Comparison of ENCODE assay signal across 11 mouse cellular contexts in the genomic region with DNA sequence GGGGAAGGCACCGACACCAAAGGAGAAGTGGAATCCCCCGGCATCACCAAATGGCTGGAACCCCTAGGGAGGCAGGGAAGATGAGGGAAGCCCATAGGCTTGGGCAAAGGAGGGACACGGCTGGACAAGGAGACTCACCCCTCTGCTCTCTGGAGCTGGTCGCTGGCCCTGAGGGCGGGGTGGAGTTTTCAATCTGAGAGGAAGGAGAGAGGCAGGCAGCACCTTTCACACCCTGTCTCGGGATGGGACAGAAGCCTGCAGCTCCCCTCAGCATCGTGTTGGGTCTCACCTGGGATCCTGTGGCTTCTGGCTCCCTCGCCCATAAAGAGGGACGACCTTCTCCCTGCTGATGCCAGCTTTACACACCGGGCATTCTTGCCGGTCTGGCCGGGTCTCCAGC. TPM values are rescaled to one million over a fixed set of nuclear protein-coding genes. Genes with fewer than 3 reads are reported as not detected.
DNase-seq lines count a peak whose midpoint lies in the region; ATAC-seq and TF ChIP-seq lines count a peak whose summit lies in the region.
"Had no signal": no experiment of that assay in that cellular context is flagged by ENCODE, and none has a peak within 500 bp of the region (broad histone marks: within the 10 kb centered on the region; RNA-seq: fewer than 3 reads in every experiment).

No protein-coding gene starts in this region.

- no peak overlapping the region for H3K27ac ChIP-seq in heart, embryonic 15.5 days
- no peak overlapping the region for H3K27ac ChIP-seq in stomach, embryonic 14.5 days (ENCODE audit: low read length)
- no peak overlapping the region for H3K27ac ChIP-seq in stomach, postnatal 0 days (replicated peaks)
- no peak overlapping the region for H3K27ac ChIP-seq in intestine, embryonic 16.5 days (ENCODE audit: low read length)
- no peak overlapping the region for H3K27ac ChIP-seq in neural tube, embryonic 14.5 days (ENCODE audit: low read depth, low read length)

- H3K4me1 ChIP-seq in heart, embryonic 15.5 days (replicated peaks), result peaks cover 48% of the 10 kb centered on the region
- H3K4me1 ChIP-seq in stomach, embryonic 14.5 days (ENCODE audit: control insufficient read depth, insufficient read depth, low read length), result peaks cover 32% of the 10 kb centered on the region
- 0 out of 2 replicates have a peak, but pooled peaks cover 3% of the 10 kb centered on the region for H3K4me1 ChIP-seq in stomach, postnatal 0 days (replicated peaks; ENCODE audit: control insufficient read depth, insufficient read depth)
- H3K4me1 ChIP-seq in intestine, embryonic 16.5 days (ENCODE audit: control insufficient read depth, insufficient read depth, low read length), result peaks cover 33% of the 10 kb centered on the region
- H3K4me1 ChIP-seq in neural tube, embryonic 14.5 days (ENCODE audit: control insufficient read depth, insufficient read depth, low read length), result peaks cover 18% of the 10 kb centered on the region

- H3K4me3 ChIP-seq in heart, embryonic 15.5 days, result 0 out of 2 replicates have a peak overlapping the region, but pooled peaks have one; percentile 66
- no peak overlapping the region for H3K4me3 ChIP-seq in stomach, embryonic 14.5 days (ENCODE audit: low read depth, low read length)
- no peak overlapping the region for H3K4me3 ChIP-seq in stomach, postnatal 0 days (ENCODE audit: low read depth, low read length)
- H3K4me3 ChIP-seq in intestine, embryonic 16.5 days (ENCODE audit: low read length), result no peak overlapping the region
- no peak overlapping the region for H3K4me3 ChIP-seq in neural tube, embryonic 14.5 days (ENCODE audit: low read depth, low read length)

- DNase-seq in heart, postnatal 10 days, result no peak
- DNase-seq in stomach, postnatal 0 days (ENCODE audit: low spot score), result no peak
- DNase-seq in MN1 (ENCODE audit: low spot score), result no peak
- DNase-seq in thymus, postnatal 0 days (ENCODE audit: low spot score), result no peak
- DNase-seq: heart, postnatal 4 days; right cerebral cortex, postnatal 4 days had no signal

- H3K9me3 ChIP-seq in heart, embryonic 15.5 days (replicated peaks), result no peaks in the 10 kb centered on the region
- no peaks in the 10 kb centered on the region for H3K9me3 ChIP-seq in stomach, embryonic 14.5 days (ENCODE audit: control insufficient read depth, low read depth, low read length)
- H3K9me3 ChIP-seq in stomach, postnatal 0 days (ENCODE audit: control insufficient read depth, low read length), result no peaks in the 10 kb centered on the region
- H3K9me3 ChIP-seq in intestine, embryonic 16.5 days (ENCODE audit: control insufficient read depth, low read length), result no peaks in the 10 kb centered on the region
- H3K9me3 ChIP-seq in neural tube, embryonic 14.5 days (ENCODE audit: control insufficient read depth, low read length), result no peaks in the 10 kb centered on the region

- intact Hi-C loops in heart, postnatal 10 days (cut with DNase I), result loop anchor here (10.0 kb wide), 1 partner anchor 477 kb away; a partner anchor contains a TSS

- no peak for TF ChIP-seq EP300 in stomach, postnatal 0 days (optimal IDR thresholded peaks at IDR 0.05)

- H3K9ac ChIP-seq in heart, embryonic 15.5 days, result 0 out of 2 replicates have a peak overlapping the region, but pooled peaks have one; percentile 84
- no peak overlapping the region; the same call in 1 of the 2 replicates for H3K9ac ChIP-seq in stomach, embryonic 14.5 days (replicated peaks; ENCODE audit: low read depth, low read length)
- H3K9ac ChIP-seq in stomach, postnatal 0 days (ENCODE audit: low read length), result no peak overlapping the region
- H3K9ac ChIP-seq in intestine, embryonic 16.5 days (ENCODE audit: low read depth, low read length), result no peak overlapping the region
- no peak overlapping the region for H3K9ac ChIP-seq in neural tube, embryonic 14.5 days (replicated peaks; ENCODE audit: low read depth, low read length)

- peak overlapping the region; percentile 81; the same call in 1 of the 2 replicates for H3K4me2 ChIP-seq in heart, embryonic 15.5 days
- 0 out of 2 replicates have a peak overlapping the region, but pooled peaks have one; percentile 90 for H3K4me2 ChIP-seq in stomach, embryonic 14.5 days (replicated peaks; ENCODE audit: low read depth, low read length)
- no peak overlapping the region for H3K4me2 ChIP-seq in stomach, postnatal 0 days (replicated peaks; ENCODE audit: low read depth)
- H3K4me2 ChIP-seq in intestine, embryonic 16.5 days (ENCODE audit: low read depth, low read length), result peak overlapping the region; percentile 66; the same call in 1 of the 2 replicates
- peak overlapping the region; percentile 89; the same call in 1 of the 2 replicates for H3K4me2 ChIP-seq in neural tube, embryonic 14.5 days (ENCODE audit: low read depth, low read length)

- 85% methylated on average over 12 of the region's 12 CpGs for WGBS in heart, embryonic 15.5 days
- 88% methylated on average over 12 of the region's 12 CpGs for WGBS in stomach, embryonic 14.5 days
- WGBS in stomach, postnatal 0 days, result 75% methylated on average over 12 of the region's 12 CpGs
- 88% methylated on average over 12 of the region's 12 CpGs for WGBS in intestine, embryonic 16.5 days
- WGBS in neural tube, embryonic 14.5 days, result 89% methylated on average over 12 of the region's 12 CpGs

- ATAC-seq in heart, embryonic 15.5 days (replicated peaks; ENCODE audit: insufficient number of reproducible peaks, insufficient read depth, low FRiP score, low read depth), result no peak
- no peak for ATAC-seq in stomach, embryonic 14.5 days (ENCODE audit: insufficient number of reproducible peaks, insufficient read depth, low FRiP score, low read depth)
- ATAC-seq in stomach, postnatal 0 days (ENCODE audit: low FRiP score, low TSS enrichment), result no peak
- ATAC-seq in intestine, embryonic 16.5 days, result no peak
- no peak for ATAC-seq in neural tube, embryonic 14.5 days (ENCODE audit: low read depth)

- no peak for TF ChIP-seq CTCF in stomach, postnatal 0 days (IDR thresholded peaks at IDR 0.05; ENCODE audit: low read depth)

- peaks cover 17% of the 10 kb centered on the region for H3K36me3 ChIP-seq in heart, embryonic 15.5 days
- peaks cover 9% of the 10 kb centered on the region; the same call in 1 of the 2 replicates for H3K36me3 ChIP-seq in stomach, embryonic 14.5 days (ENCODE audit: control insufficient read depth, insufficient read depth, low read length)
- peaks cover 8% of the 10 kb centered on the region for H3K36me3 ChIP-seq in stomach, postnatal 0 days (ENCODE audit: control insufficient read depth, insufficient read depth, low read length)
- H3K36me3 ChIP-seq in intestine, embryonic 16.5 days (ENCODE audit: control insufficient read depth, insufficient read depth, low read length), result peaks cover 7% of the 10 kb centered on the region
- peaks cover 8% of the 10 kb centered on the region; the same call in 1 of the 2 replicates for H3K36me3 ChIP-seq in neural tube, embryonic 14.5 days (ENCODE audit: control insufficient read depth, insufficient read depth, low read length)

- no peaks in the 10 kb centered on the region for H3K27me3 ChIP-seq in heart, embryonic 15.5 days
- H3K27me3 ChIP-seq in stomach, embryonic 14.5 days (ENCODE audit: control insufficient read depth, insufficient read depth, low read length), result no peaks in the 10 kb centered on the region
- no peaks in the 10 kb centered on the region for H3K27me3 ChIP-seq in stomach, postnatal 0 days (ENCODE audit: control insufficient read depth, insufficient read depth, low read length)
- no peaks in the 10 kb centered on the region for H3K27me3 ChIP-seq in intestine, embryonic 16.5 days (replicated peaks; ENCODE audit: control insufficient read depth, insufficient read depth, low read length)
- H3K27me3 ChIP-seq in neural tube, embryonic 14.5 days (ENCODE audit: control insufficient read depth, insufficient read depth, low read length), result no peaks in the 10 kb centered on the region
- H3K27me3 ChIP-seq: CH12.LX had no signal

RNA-seq across cellular contexts. Expression of a gene that starts 1.7 kb away (rescaled TPM):
- polyA plus RNA-seq in heart, embryonic 15.5 days (2015; fragmentation: Nextera tagmentation; extraction: Ambion mirVana), result 99.7 and 111 TPM in 2 replicates
- 10 to 100 TPM; 37.0 to 39.2 TPM for total RNA-seq in heart, postnatal 10 days (2021)
- 104 and 105 TPM in 2 replicates for polyA plus RNA-seq in stomach, embryonic 14.5 days (2014; fragmentation: Nextera tagmentation; extraction: Ambion mirVana)
- 82.9 and 83.6 TPM in 2 replicates for polyA plus RNA-seq in stomach, postnatal 0 days (2015; fragmentation: Nextera tagmentation; extraction: Ambion mirVana)
- polyA plus RNA-seq in intestine, embryonic 16.5 days (2015; fragmentation: Nextera tagmentation; extraction: Ambion mirVana), result 190 and 197 TPM in 2 replicates
- 213 and 221 TPM in 2 replicates for polyA plus RNA-seq in neural tube, embryonic 14.5 days (2014; fragmentation: Nextera tagmentation; extraction: Ambion mirVana)
- 135 and 144 TPM in 2 replicates for polyA plus RNA-seq in thymus, postnatal 0 days (2015; fragmentation: Nextera tagmentation; extraction: Ambion mirVana)

RNA-seq across cellular contexts. Expression of a gene that starts 2.3 kb away (rescaled TPM):
- polyA plus RNA-seq in heart, embryonic 15.5 days (2015; fragmentation: Nextera tagmentation; extraction: Ambion mirVana), result 45.7 and 53.9 TPM in 2 replicates
- total RNA-seq in heart, postnatal 10 days (2021), result 10 to 100 TPM; 54.4 to 56.5 TPM
- 53.1 and 53.9 TPM in 2 replicates for polyA plus RNA-seq in stomach, embryonic 14.5 days (2014; fragmentation: Nextera tagmentation; extraction: Ambion mirVana)
- 27.6 and 31.3 TPM in 2 replicates for polyA plus RNA-seq in stomach, postnatal 0 days (2015; fragmentation: Nextera tagmentation; extraction: Ambion mirVana)
- 61.8 and 67.9 TPM in 2 replicates for polyA plus RNA-seq in intestine, embryonic 16.5 days (2015; fragmentation: Nextera tagmentation; extraction: Ambion mirVana)
- polyA plus RNA-seq in neural tube, embryonic 14.5 days (2014; fragmentation: Nextera tagmentation; extraction: Ambion mirVana), result 103 and 108 TPM in 2 replicates
- 37.5 and 44.9 TPM in 2 replicates for polyA plus RNA-seq in thymus, postnatal 0 days (2015; fragmentation: Nextera tagmentation; extraction: Ambion mirVana)

RNA-seq across cellular contexts. Expression of a gene that starts 4.1 kb away (rescaled TPM):
- polyA plus RNA-seq in heart, embryonic 15.5 days (2015; fragmentation: Nextera tagmentation; extraction: Ambion mirVana), result 6.4 and 12.3 TPM in 2 replicates
- total RNA-seq in heart, postnatal 10 days (2021), result 1 to 10 TPM; 1.1 to 1.6 TPM
- polyA plus RNA-seq in stomach, embryonic 14.5 days (2014; fragmentation: Nextera tagmentation; extraction: Ambion mirVana), result 3.7 and 3.8 TPM in 2 replicates
- polyA plus RNA-seq in stomach, postnatal 0 days (2015; fragmentation: Nextera tagmentation; extraction: Ambion mirVana), result 1.5 and 1.8 TPM in 2 replicates
- polyA plus RNA-seq in intestine, embryonic 16.5 days (2015; fragmentation: Nextera tagmentation; extraction: Ambion mirVana), result 2.3 and 2.4 TPM in 2 replicates
- polyA plus RNA-seq in neural tube, embryonic 14.5 days (2014; fragmentation: Nextera tagmentation; extraction: Ambion mirVana), result 1.2 and 1.4 TPM in 2 replicates
- 2.5 and 4.0 TPM in 2 replicates for polyA plus RNA-seq in thymus, postnatal 0 days (2015; fragmentation: Nextera tagmentation; extraction: Ambion mirVana)

RNA-seq across cellular contexts. Expression of a gene that starts 10.7 kb away (rescaled TPM):
- polyA plus RNA-seq in heart, embryonic 15.5 days (2015; fragmentation: Nextera tagmentation; extraction: Ambion mirVana), result 4.8 and 5.5 TPM in 2 replicates
- 10 to 100 TPM; 26.1 to 30.4 TPM for total RNA-seq in heart, postnatal 10 days (2021)
- 13.1 and 15.5 TPM in 2 replicates for polyA plus RNA-seq in stomach, embryonic 14.5 days (2014; fragmentation: Nextera tagmentation; extraction: Ambion mirVana)
- polyA plus RNA-seq in stomach, postnatal 0 days (2015; fragmentation: Nextera tagmentation; extraction: Ambion mirVana), result 4.3 and 4.6 TPM in 2 replicates
- 5.6 and 6.9 TPM in 2 replicates for polyA plus RNA-seq in intestine, embryonic 16.5 days (2015; fragmentation: Nextera tagmentation; extraction: Ambion mirVana)
- 7.7 and 8.2 TPM in 2 replicates for polyA plus RNA-seq in neural tube, embryonic 14.5 days (2014; fragmentation: Nextera tagmentation; extraction: Ambion mirVana)
- 10.4 and 13.3 TPM in 2 replicates for polyA plus RNA-seq in thymus, postnatal 0 days (2015; fragmentation: Nextera tagmentation; extraction: Ambion mirVana)

RNA-seq across cellular contexts. Expression of a gene that starts 12.2 kb away (rescaled TPM):
- 5.5 and 13.1 TPM in 2 replicates for polyA plus RNA-seq in heart, embryonic 15.5 days (2015; fragmentation: Nextera tagmentation; extraction: Ambion mirVana)
- 1 to 10 TPM; 5.1 to 5.6 TPM for total RNA-seq in heart, postnatal 10 days (2021)
- polyA plus RNA-seq in stomach, embryonic 14.5 days (2014; fragmentation: Nextera tagmentation; extraction: Ambion mirVana), result 6.1 and 8.0 TPM in 2 replicates
- polyA plus RNA-seq in stomach, postnatal 0 days (2015; fragmentation: Nextera tagmentation; extraction: Ambion mirVana), result 7.8 and 8.2 TPM in 2 replicates
- polyA plus RNA-seq in intestine, embryonic 16.5 days (2015; fragmentation: Nextera tagmentation; extraction: Ambion mirVana), result 12.0 and 12.5 TPM in 2 replicates
- 1.4 and 3.7 TPM in 2 replicates for polyA plus RNA-seq in neural tube, embryonic 14.5 days (2014; fragmentation: Nextera tagmentation; extraction: Ambion mirVana)
- 228 and 241 TPM in 2 replicates for polyA plus RNA-seq in thymus, postnatal 0 days (2015; fragmentation: Nextera tagmentation; extraction: Ambion mirVana)
